In genomic region chr3:70385961-70386360, GRCm38 (mm10) we compare ENCODE assay signal across 16 mouse cellular contexts.
DNase-seq lines count a peak whose midpoint lies in the region; TF ChIP-seq lines count a peak whose summit lies in the region.
"Had no signal": no experiment of that assay in that cellular context is flagged by ENCODE, and none has a peak within 500 bp of the region (broad histone marks: within the 10 kb centered on the region; RNA-seq: fewer than 3 reads in every experiment).

No protein-coding gene starts in this region.

- no peak for TF ChIP-seq POLR2A in CH12.LX (IDR thresholded peaks at IDR 0.05; ENCODE audit: low read depth, low read length)

- H3K4me3 ChIP-seq in CH12.LX (replicated peaks in 1 of 3; ENCODE audit: low read depth in 2 of 3, low read length in 2 of 3, poor library complexity in 1 of 3) = no peak overlapping the region

- in situ Hi-C loops in CH12.LX (cut with MboI; ENCODE audit: low pct_ligation_motif_present, low pct_unique_long_range_greater_than_20kb, low sequenced_read_pairs) = loop anchor here (25.0 kb wide), 1 partner anchor 174 kb away; no protein-coding TSS in a partner anchor

- no peaks in the 10 kb centered on the region for H3K79me2 ChIP-seq in CH12.LX (replicated peaks; ENCODE audit: control insufficient read depth, extremely low read depth, insufficient read depth, poor library complexity, severe bottlenecking)

- no peak overlapping the region for H3K27ac ChIP-seq in CH12.LX (ENCODE audit: insufficient read depth, low read depth)

- no peaks in the 10 kb centered on the region for H3K36me3 ChIP-seq in CH12.LX (replicated peaks in 1 of 2; ENCODE audit: control insufficient read depth in 1 of 2, insufficient read depth in 1 of 2, low read length in 1 of 2)
- H3K36me3 ChIP-seq: G1E had no signal

- H3K27me3 ChIP-seq in CH12.LX (replicated peaks) = no peaks in the 10 kb centered on the region
- H3K27me3 ChIP-seq: Patski had no signal

- TF ChIP-seq EP300 in CH12.LX (IDR thresholded peaks at IDR 0.05; ENCODE audit: low read length) = peak; percentile 77

- DNase-seq in CH12.LX (ENCODE audit: extremely low read depth) = peak; percentile 33
- no peak for DNase-seq in layer of hippocampus, postnatal 25 days (ENCODE audit: extremely low spot score in 1 of 2, low spot score in 1 of 2)
- DNase-seq: adrenal gland, adult 2 months; adrenal gland, adult 8-10 months; adrenal gland, postnatal 10 days; adrenal gland, postnatal 14 days; adrenal gland, postnatal 25 days; adrenal gland, postnatal 36 days; B cell, adult 2 months; cerebellum, adult 11 months; cerebellum, adult 11-12 months; cerebellum, adult 18-20 months; cerebellum, adult 2 months; cerebellum, adult 8-10 months had no signal

- no peaks in the 10 kb centered on the region for H3K9me3 ChIP-seq in CH12.LX (replicated peaks; ENCODE audit: low read length)

- no peak overlapping the region for H3K9ac ChIP-seq in CH12.LX (ENCODE audit: insufficient read depth, low read depth)

- H3K4me1 ChIP-seq in CH12.LX (ENCODE audit: control insufficient read depth in 1 of 2, insufficient read depth in 2 of 2) = peaks cover 3 to 14% of the 10 kb centered on the region in 2 experiments; a peak in 2 of 4 replicates

- H3K4me2 ChIP-seq in CH12.LX (ENCODE audit: insufficient read depth, low read depth, poor library complexity, severe bottlenecking) = peak overlapping the region; percentile 74; the same call in 1 of the 2 replicates

- no peak for TF ChIP-seq RAD21 in CH12.LX (IDR thresholded peaks at IDR 0.05; ENCODE audit: low read depth, low read length)

- TF ChIP-seq CTCF in CH12.LX (conservative IDR thresholded peaks at IDR 0.05 in 1 of 2, IDR thresholded peaks at IDR 0.05 in 1 of 2; ENCODE audit: low read depth in 2 of 2, low read length in 2 of 2) = no peak

- dilution Hi-C loops in CH12.LX (cut with MboI; ENCODE audit: extremely low pct_ligation_motif_present, extremely low pct_unique_long_range_greater_than_20kb, low sequenced_read_pairs) = no loop called here

TF ChIP-seq in CH12.LX, 34 proteins besides CTCF, POLR2A, EP300 and RAD21:
- no peak for TF ChIP-seq MXI1 (IDR thresholded peaks at IDR 0.05; ENCODE audit: low read depth, low read length)
- TF ChIP-seq ETS1 (conservative IDR thresholded peaks at IDR 0.05; ENCODE audit: low read depth, low read length) = peak; percentile 46
- TF ChIP-seq ZC3H11A (IDR thresholded peaks at IDR 0.05; ENCODE audit: low read depth, low read length) = no peak
- TF ChIP-seq TBP (conservative IDR thresholded peaks at IDR 0.05; ENCODE audit: low read depth, low read length) = no peak
- TF ChIP-seq MAX (IDR thresholded peaks at IDR 0.05; ENCODE audit: low read length) = 0 out of 2 replicates have a peak, but pooled peaks have one; percentile 33
- TF ChIP-seq MAZ (IDR thresholded peaks at IDR 0.05; ENCODE audit: low read depth, low read length) = no peak
- no peak for TF ChIP-seq SMC3 (IDR thresholded peaks at IDR 0.05; ENCODE audit: low read depth, low read length)
- TF ChIP-seq KAT2A (IDR thresholded peaks at IDR 0.05; ENCODE audit: insufficient replicate concordance, low read length) = no peak
- TF ChIP-seq IRF4 (IDR thresholded peaks at IDR 0.05; ENCODE audit: low read depth, low read length) = peak; percentile 80
- no peak for TF ChIP-seq ELF1 (IDR thresholded peaks at IDR 0.05; ENCODE audit: low read depth, low read length)
- TF ChIP-seq RCOR1 (conservative IDR thresholded peaks at IDR 0.05; ENCODE audit: low read depth, low read length) = no peak
- TF ChIP-seq JUND (conservative IDR thresholded peaks at IDR 0.05; ENCODE audit: low read depth, low read length) = no peak
- no peak for TF ChIP-seq NELFE (IDR thresholded peaks at IDR 0.05; ENCODE audit: low read depth, low read length)
- no peak for TF ChIP-seq CHD1 (IDR thresholded peaks at IDR 0.05; ENCODE audit: low read depth, low read length)
- 0 out of 2 replicates have a peak, but pooled peaks have one; percentile 21 for TF ChIP-seq BHLHE40 (IDR thresholded peaks at IDR 0.05; ENCODE audit: low read depth, low read length)
- no peak for TF ChIP-seq GABPA (IDR thresholded peaks at IDR 0.05; ENCODE audit: insufficient replicate concordance, low read depth, low read length)
- no peak for TF ChIP-seq UBTF (IDR thresholded peaks at IDR 0.05; ENCODE audit: low read depth, low read length)
- TF ChIP-seq ZKSCAN1 (IDR thresholded peaks at IDR 0.05; ENCODE audit: borderline replicate concordance, low read depth, low read length) = no peak
- TF ChIP-seq PAX5 (IDR thresholded peaks at IDR 0.05; ENCODE audit: low read length) = no peak
- no peak for TF ChIP-seq MEF2A (IDR thresholded peaks at IDR 0.05; ENCODE audit: borderline replicate concordance, low read depth, low read length)
- no peak for TF ChIP-seq NRF1 (IDR thresholded peaks at IDR 0.05; ENCODE audit: low read depth, low read length)
- TF ChIP-seq MAFK (IDR thresholded peaks at IDR 0.05; ENCODE audit: insufficient replicate concordance, low read length) = no peak
- TF ChIP-seq USF1 (IDR thresholded peaks at IDR 0.05; ENCODE audit: low read depth, low read length) = no peak
- peak; percentile 48; the same call in 1 of the 2 replicates for TF ChIP-seq MYC (IDR thresholded peaks at IDR 0.05; ENCODE audit: low read depth, low read length)
- no peak for TF ChIP-seq JUN (IDR thresholded peaks at IDR 0.05; ENCODE audit: insufficient read depth, low read depth, low read length)
- no peak for TF ChIP-seq ZNF384 (IDR thresholded peaks at IDR 0.05; ENCODE audit: low read depth, low read length)
- TF ChIP-seq POLR2AphosphoS2 (IDR thresholded peaks at IDR 0.05; ENCODE audit: low read depth, low read length) = no peak
- no peak for TF ChIP-seq ZMIZ1 (IDR thresholded peaks at IDR 0.05; ENCODE audit: low read depth, low read length)
- TF ChIP-seq E2F4 (IDR thresholded peaks at IDR 0.05; ENCODE audit: insufficient replicate concordance, low read depth, low read length) = no peak
- TF ChIP-seq USF2 (conservative IDR thresholded peaks at IDR 0.05; ENCODE audit: low read depth, low read length) = no peak
- TF ChIP-seq HCFC1 (IDR thresholded peaks at IDR 0.05; ENCODE audit: low read depth, low read length) = no peak
- no peak for TF ChIP-seq TCF12 (IDR thresholded peaks at IDR 0.05; ENCODE audit: low read depth, low read length)
- TF ChIP-seq SIN3A (IDR thresholded peaks at IDR 0.05; ENCODE audit: low read length) = no peak
- 0 out of 2 replicates have a peak, but pooled peaks have one; percentile 32 for TF ChIP-seq CHD2 (IDR thresholded peaks at IDR 0.05; ENCODE audit: low read length)
